Mouse (Mus musculus) hindlimb bud, embryonic 11.5 days (tissue): ENCODE results near the gene Igsf21.

Experiments
- DNase-seq: peaks from one replicate; pipeline ENCODE4 v3.0.0-alpha.2; 2012; ENCODE audit warnings: low read depth, low spot score; ENCODE audit errors: extremely low spot score

The Igsf21 gene

DNA sequence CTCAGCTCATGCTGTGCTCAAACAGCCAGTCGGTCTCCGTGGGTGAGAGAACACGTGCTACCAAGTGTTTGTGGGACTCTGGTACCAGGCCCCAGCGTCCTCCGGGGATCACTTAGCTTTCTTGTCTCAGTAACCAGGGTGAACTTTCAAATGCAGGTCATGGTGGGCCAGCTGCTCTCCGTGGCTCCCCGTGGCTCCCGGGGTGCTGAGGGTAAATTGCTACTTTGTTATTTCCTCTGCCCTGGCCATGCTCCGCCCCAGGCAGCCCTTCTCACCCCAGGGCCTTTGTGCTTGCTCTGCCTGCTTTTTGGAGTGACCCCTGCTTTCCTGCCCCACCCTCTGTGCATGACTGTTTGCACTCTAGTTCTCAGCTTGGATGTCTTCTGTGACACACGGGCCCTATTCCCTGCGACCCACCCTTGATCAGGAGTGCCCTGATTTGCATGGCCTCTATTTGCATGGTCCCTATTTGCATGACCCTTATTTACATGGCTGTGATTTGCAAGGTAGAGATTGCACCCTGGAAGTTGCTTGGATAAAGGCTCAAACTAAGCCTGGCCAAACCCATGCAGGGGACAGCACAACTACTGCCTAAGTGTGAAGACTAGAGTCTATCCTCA, 143.9 kb downstream of the Igsf21 start:
- DNase-seq, result no peak

- no peak for DNase-seq
Observed at GRCm38 (mm10) chr4:140101106-140101505, 145.5 kb downstream of the Igsf21 start.

DNA sequence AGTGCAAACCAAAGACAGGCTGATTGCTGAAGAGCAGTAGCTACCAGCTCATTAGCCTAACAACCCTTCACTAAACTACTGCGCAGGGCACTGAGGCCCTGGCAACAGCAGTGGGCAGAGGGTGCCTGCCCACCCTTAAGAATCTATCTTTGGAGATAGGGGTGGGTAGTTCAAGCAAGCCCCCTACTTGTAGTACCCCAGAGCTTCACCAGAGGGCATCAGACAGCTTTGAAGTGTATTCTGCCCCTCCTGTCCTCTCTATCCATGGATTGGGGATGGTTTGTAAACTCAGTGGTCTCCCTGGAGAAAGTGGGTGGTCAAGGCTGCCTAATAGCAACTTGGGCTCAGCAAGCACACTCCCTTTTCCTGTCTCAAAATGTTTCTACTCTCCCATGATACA, 146.4 kb downstream of the Igsf21 start:
- no peak for DNase-seq

DNA sequence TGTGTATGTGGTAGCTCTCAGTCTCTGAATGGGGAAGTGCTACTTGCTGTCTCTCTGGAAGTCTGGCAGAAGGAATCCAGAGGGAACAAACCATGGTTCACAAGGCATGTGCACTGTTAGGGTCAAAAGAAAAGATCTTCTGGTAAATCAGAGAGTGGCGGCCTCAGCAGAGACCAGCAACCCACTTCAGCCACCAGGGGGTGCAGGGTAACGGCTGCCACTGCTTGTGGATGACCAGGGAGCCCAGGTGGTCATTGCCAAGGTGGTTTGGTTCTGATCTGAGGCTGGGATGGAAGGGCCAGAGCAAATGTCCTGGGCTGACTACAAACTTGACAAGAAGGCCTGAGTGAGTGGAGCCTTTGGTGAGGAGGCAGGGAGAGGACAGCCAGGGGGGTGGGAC, 150.3 kb downstream of the Igsf21 start:
- DNase-seq, result no peak

DNA sequence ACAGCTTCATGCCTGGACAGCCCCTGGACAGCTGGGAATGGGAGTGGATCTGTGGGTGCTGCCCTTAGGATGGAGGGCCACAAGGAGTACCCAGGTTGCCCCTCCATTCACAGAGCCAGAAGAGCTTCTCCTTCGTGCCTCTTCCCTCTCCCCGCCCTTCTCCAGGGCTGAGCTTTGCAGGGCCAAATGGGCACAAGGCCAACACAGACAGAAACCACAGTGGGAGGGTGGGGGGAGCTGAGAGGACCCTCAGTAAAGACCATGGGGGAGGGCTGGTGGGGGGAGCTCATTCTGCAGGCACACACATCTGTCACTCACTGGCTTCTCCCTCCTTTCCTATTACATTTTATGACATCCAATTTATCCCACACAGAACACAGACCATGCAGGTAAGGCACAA, 151.7 kb downstream of the Igsf21 start:
- no peak for DNase-seq

DNA sequence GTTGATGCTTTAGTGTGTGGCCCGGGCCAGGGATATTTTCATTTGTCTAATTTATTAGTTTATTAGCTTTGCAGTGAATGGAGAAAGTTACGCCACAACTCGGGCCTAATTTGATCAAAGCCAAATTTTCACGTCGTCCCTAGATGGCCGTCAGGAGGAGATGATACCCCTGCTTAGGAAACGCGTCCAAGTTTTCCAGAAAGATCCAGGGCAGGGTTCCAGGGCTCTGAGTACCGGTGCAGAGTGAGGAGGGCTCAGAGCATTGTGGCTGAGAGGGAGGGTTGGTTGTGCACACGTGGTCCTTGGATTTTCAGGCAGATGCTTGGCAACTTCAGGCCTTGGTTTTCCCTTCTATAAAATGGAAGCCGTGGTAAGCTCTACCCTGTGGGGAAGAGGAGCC, 154.2 kb downstream of the Igsf21 start:
- no peak for DNase-seq

GRCm38 (mm10) chr4:140091693-140092092, 154.9 kb downstream of the Igsf21 start:
- no peak for DNase-seq

DNA sequence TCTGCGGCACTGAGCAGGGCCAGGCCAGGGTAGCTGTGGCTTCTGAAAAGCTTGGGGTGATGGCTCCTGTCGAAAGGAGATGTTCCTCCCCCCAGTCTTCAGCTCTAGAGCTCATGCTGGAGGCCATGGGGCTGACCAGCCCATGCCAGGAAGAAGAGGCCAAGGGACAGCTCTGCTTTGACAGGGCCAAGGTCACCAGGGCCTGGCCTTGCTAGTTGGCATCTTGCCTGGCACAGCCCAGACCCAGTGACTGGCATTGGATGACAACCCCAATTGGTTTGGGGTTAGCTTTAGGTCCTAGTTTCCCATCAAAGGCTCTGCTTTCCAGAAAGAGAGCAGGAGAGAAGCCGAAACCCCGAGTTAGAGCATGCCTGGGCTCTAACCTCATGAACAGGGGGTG, 156.9 kb downstream of the Igsf21 start:
- DNase-seq, result no peak

DNA sequence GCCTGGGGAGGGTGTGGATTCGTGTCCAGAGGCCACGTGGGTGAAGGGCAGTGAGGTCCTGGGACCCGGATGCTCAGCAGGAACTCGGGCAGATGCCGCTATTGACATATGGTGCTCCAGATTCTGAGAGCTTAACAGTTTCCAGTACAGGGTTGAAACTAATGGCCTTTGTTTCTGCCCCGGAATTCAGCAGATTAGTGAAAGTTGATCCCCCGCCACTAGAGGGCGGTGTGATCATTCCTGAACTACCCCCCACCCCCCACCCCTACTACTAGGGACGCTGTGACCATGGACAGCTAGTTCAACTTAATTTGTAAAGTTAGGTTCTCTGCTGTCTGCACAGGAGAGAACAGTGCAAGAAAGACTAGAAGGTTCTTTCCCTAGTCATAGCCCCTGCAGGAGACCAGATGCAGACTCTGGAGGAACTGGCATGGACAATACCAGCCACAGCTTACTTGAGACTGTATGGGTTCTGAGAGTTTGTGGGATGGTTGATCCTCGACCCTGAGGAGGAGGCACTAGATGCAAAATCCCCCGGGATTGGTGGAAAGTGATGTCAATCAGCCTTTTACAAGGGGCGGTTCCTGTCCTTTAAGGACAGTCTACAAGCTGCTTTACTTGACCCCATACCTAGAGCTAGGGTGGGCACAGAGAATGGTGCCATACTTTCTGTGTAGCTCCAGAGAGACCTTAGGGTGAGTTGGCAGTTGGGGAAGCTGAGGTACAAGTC, 157.7 kb downstream of the Igsf21 start:
- no peak for DNase-seq

DNA sequence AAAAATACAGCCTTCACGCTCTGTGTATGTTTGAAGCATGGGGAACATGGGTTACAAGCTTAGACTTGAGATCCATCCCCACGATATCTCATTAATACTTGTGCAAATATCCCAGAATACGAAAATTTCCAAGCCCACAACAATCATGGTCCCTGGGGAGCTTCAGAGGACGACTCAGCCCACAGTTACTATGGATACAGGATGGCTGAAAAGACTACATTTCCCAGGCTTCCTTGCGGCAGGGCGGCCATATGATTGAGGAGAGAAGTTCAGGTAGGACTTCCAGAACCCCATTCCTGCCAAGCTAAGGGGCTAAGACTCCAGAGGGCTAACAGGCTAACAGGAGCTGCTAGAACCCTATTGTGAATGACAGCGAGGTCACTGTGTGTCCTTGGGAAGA, 160.4 kb downstream of the Igsf21 start:
- no peak for DNase-seq

GRCm38 (mm10) chr4:140084521-140085011, 162.0 kb downstream of the Igsf21 start:
- DNase-seq, result no peak

- no peak for DNase-seq
Observed at GRCm38 (mm10) chr4:140084064-140084463, 162.5 kb downstream of the Igsf21 start.

DNA sequence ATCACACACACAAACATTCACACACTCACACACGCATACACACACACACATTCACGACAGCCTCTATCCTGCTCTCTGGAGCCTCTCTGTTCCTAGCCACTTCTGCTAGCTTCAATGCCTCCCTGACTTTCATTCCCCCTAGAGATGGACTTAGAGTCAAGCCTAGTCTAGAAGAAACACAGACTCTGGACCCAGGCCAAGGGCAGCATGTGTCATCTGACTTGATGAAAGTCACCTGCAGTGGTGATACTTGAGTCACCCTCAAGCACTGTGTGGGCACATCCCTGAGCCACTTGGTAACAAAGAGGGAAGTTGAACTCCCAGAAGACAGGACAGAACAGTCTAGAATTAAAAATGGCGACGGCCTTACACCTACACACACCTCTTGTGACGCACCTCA, 168.2 kb downstream of the Igsf21 start:
- no peak for DNase-seq

GRCm38 (mm10) chr4:140077615-140078014, 169.0 kb downstream of the Igsf21 start:
- DNase-seq, result no peak

GRCm38 (mm10) chr4:140076852-140077563, 169.6 kb downstream of the Igsf21 start:
- DNase-seq, result no peak

GRCm38 (mm10) chr4:140076428-140076827, 170.2 kb downstream of the Igsf21 start:
- no peak for DNase-seq

DNA sequence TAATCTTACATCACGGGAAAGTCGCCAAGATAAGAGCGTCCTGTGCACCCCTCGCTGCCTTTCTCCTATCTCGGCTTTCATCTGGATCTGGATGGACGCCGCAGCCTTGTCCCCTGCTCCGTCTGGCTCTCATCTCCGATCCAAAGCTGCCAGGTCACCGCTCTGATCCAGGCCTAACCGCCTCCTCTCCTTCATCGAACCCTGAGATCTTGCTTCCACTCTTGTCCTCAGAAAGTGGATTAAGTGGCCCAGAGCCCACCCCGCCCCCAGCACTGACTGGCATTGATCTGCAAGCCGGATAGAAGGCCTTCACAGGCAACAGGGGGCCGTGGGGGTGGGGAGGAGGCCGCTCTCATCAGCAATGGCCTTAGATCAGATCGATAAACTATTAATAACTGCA, 175.5 kb downstream of the Igsf21 start:
- DNase-seq, result no peak

DNA sequence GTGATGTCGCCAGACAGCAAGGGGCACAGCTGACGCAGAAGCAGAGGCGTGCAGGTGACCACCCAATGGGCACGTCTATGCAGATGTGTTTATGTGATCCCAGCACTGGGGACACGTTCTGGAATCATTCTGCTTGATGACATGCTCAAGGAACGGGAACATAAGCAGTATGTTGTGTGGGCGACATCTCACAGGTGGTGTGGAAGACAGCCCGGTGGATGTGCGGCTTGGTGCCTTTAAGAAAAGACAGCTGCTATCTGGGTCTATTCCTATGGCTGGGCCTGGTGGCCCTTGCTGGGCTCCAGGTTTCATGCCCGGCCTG, 176.3 kb downstream of the Igsf21 start:
- no peak for DNase-seq

- no peak for DNase-seq
Observed at GRCm38 (mm10) chr4:140069563-140070330, 176.8 kb downstream of the Igsf21 start.

DNA sequence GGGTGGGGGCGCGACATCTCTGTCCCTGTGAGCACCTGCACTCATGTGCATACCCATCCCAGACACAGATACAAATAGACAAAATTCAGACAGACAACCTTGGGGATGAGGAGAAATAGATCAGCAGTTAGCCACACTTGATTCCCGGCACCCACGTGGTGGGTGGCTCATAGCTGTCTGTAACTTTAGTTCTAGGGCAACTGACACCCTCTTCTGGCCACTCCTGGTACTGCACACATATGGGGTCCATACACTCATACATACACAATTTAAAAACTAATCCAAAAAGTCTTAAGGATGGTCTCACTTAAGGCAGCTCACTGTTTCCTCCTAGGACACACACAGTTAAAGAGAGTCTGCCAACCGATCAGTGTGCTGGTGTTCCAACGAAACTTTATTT, 178.1 kb downstream of the Igsf21 start:
- DNase-seq, result no peak

- no peak for DNase-seq
Observed at GRCm38 (mm10) chr4:140066011-140066410, 180.6 kb downstream of the Igsf21 start.
